In genomic region chr11:79005578-79006394, GRCm38 (mm10) we compare ENCODE assay signal across 13 mouse cellular contexts. TPM values are rescaled to one million over a fixed set of nuclear protein-coding genes. Genes with fewer than 3 reads are reported as not detected.
DNase-seq lines count a peak whose midpoint lies in the region; ATAC-seq and TF ChIP-seq lines count a peak whose summit lies in the region.
"Had no signal": no experiment of that assay in that cellular context is flagged by ENCODE, and none has a peak within 500 bp of the region (broad histone marks: within the 10 kb centered on the region; RNA-seq: fewer than 3 reads in every experiment).

No protein-coding gene starts in this region.

- H3K4me1 ChIP-seq in thymus, adult 2 months (replicated peaks; ENCODE audit: control insufficient read depth, insufficient read depth, low read length) = peaks cover 48% of the 10 kb centered on the region

- no peak for TF ChIP-seq CTCF in thymus, adult 2 months (IDR thresholded peaks at IDR 0.05; ENCODE audit: borderline replicate concordance, control insufficient read depth, extremely low read depth, insufficient read depth, low read length, poor library complexity)

- intact Hi-C loops in left cerebral cortex, postnatal 10 days (cut with DNase I) = no loop called here

- H3K4me3 ChIP-seq in thymus, adult 2 months (ENCODE audit: control insufficient read depth, insufficient read depth, low read length) = no peak overlapping the region
- H3K4me3 ChIP-seq: limb, embryonic 12.5 days had no signal

- 63% methylated on average over 14 of the region's 14 CpGs for WGBS in thymus, adult 2 months

- TF ChIP-seq POLR2A in thymus, adult 2 months (IDR thresholded peaks at IDR 0.05; ENCODE audit: control insufficient read depth, extremely low read depth, insufficient read depth, low read length, poor library complexity) = no peak

- no peaks in the 10 kb centered on the region for H3K36me3 ChIP-seq in thymus, adult 2 months (ENCODE audit: control insufficient read depth, insufficient read depth, low read length)
- H3K36me3 ChIP-seq: limb, embryonic 12.5 days had no signal

- no peak for DNase-seq in thymus, adult 2 months
- no peak for DNase-seq in thymus, postnatal 25 days
- no peak for DNase-seq in lung, postnatal 4 days
- no peak for DNase-seq in left cerebral cortex, postnatal 10 days (ENCODE audit: extremely low spot score in 1 of 2, low spot score in 2 of 2)
- DNase-seq in layer of hippocampus, postnatal 36 days = no peak
- DNase-seq: cerebellum, postnatal 25 days; heart, adult 18-20 months; kidney, adult 2 months; lung, postnatal 36 days; right cerebral cortex, postnatal 14 days had no signal

- H3K27me3 ChIP-seq in thymus, adult 2 months (ENCODE audit: control insufficient read depth, insufficient read depth, low read length) = no peaks in the 10 kb centered on the region
- H3K27me3 ChIP-seq: limb, embryonic 12.5 days had no signal

- ATAC-seq in inflammation-experienced regulatory T-cells, adult 6 months = peak; percentile 79
- peak; percentile 62; the same call in 1 of the 2 replicates for ATAC-seq in neutrophil, adult 5-6 weeks (ENCODE audit: extremely low read depth, insufficient number of reproducible peaks, low FRiP score, poor library complexity, severe bottlenecking)

- H3K27ac ChIP-seq in thymus, adult 2 months (ENCODE audit: control insufficient read depth, insufficient read depth, low read length) = peak overlapping the region; percentile 85
- H3K27ac ChIP-seq: limb, embryonic 12.5 days had no signal

RNA-seq across cellular contexts. Expression of gene Lgals9, which starts 21.0 kb away (rescaled TPM):
- polyA plus RNA-seq in thymus, adult 2 months (2012; rRNA removed) = 589 and 601 TPM in 2 replicates
- polyA plus RNA-seq in inflammation-experienced regulatory T-cells, adult 6 months (2017; shearing (Covaris generic)) = 100 to 1,000 TPM; 166 to 316 (median 259) TPM
- 62.7 and 66.2 TPM in 2 replicates for total RNA-seq in neutrophil, adult 5-6 weeks (2017)
- 1 to 10 TPM; 7.3 to 8.3 TPM for total RNA-seq in left cerebral cortex, postnatal 10 days (2021)
- 1 to 10 TPM; 4.9 to 5.0 TPM for total RNA-seq in layer of hippocampus, postnatal 36 days (2021)
